ENCODE assay signal across 15 mouse cellular contexts in genomic region chr2:104377990-104378389, GRCm38 (mm10). TPM values are rescaled to one million over a fixed set of nuclear protein-coding genes. Genes with fewer than 3 reads are reported as not detected.
A peak's percentile ranks its signal among the peaks of the same experiment; 100 is the strongest.
DNase-seq lines count a peak whose midpoint lies in the region; ATAC-seq and TF ChIP-seq lines count a peak whose summit lies in the region.
"Had no signal": no experiment of that assay in that cellular context is flagged by ENCODE, and none has a peak within 500 bp of the region (broad histone marks: within the 10 kb centered on the region; RNA-seq: fewer than 3 reads in every experiment).

No protein-coding gene starts in this region.

- H3K9me3 ChIP-seq in hindbrain, postnatal 0 days (ENCODE audit: low read length) = no peaks in the 10 kb centered on the region
- no peaks in the 10 kb centered on the region for H3K9me3 ChIP-seq in hindbrain, embryonic 10.5 days
- no peaks in the 10 kb centered on the region for H3K9me3 ChIP-seq in intestine, embryonic 15.5 days
- H3K9me3 ChIP-seq: limb, embryonic 15.5 days; megakaryocyte, embryonic 14.5 days; neural tube, embryonic 12.5 days had no signal

- 0 out of 2 replicates have a peak, but pooled peaks cover 5% of the 10 kb centered on the region for H3K4me1 ChIP-seq in hindbrain, postnatal 0 days (ENCODE audit: insufficient read depth, low read length)
- peaks cover 10% of the 10 kb centered on the region for H3K4me1 ChIP-seq in hindbrain, embryonic 10.5 days (replicated peaks)
- no peaks in the 10 kb centered on the region for H3K4me1 ChIP-seq in intestine, embryonic 15.5 days (replicated peaks)

- ATAC-seq in hindbrain, postnatal 0 days = peak; percentile 71
- peak; percentile 49; the same call in 1 of the 2 replicates for ATAC-seq in intestine, embryonic 15.5 days
- ATAC-seq in frontal cortex, adult (ENCODE audit: low TSS enrichment) = no peak

- H3K27ac ChIP-seq in hindbrain, postnatal 0 days = no peak overlapping the region
- no peak overlapping the region for H3K27ac ChIP-seq in hindbrain, embryonic 10.5 days
- H3K27ac ChIP-seq in intestine, embryonic 15.5 days = no peak overlapping the region
- H3K27ac ChIP-seq: limb, embryonic 15.5 days; neural tube, embryonic 12.5 days had no signal

- no peaks in the 10 kb centered on the region for H3K27me3 ChIP-seq in hindbrain, postnatal 0 days (ENCODE audit: insufficient read depth, low read length)
- peaks cover 2% of the 10 kb centered on the region; the same call in 1 of the 2 replicates for H3K27me3 ChIP-seq in hindbrain, embryonic 10.5 days (ENCODE audit: insufficient read depth, poor library complexity, severe bottlenecking)
- H3K27me3 ChIP-seq in intestine, embryonic 15.5 days (replicated peaks) = no peaks in the 10 kb centered on the region
- H3K27me3 ChIP-seq: neural tube, embryonic 12.5 days had no signal

- no peak overlapping the region for H3K9ac ChIP-seq in hindbrain, postnatal 0 days (replicated peaks; ENCODE audit: low read length)
- no peak overlapping the region for H3K9ac ChIP-seq in intestine, embryonic 15.5 days
- H3K9ac ChIP-seq: limb, embryonic 15.5 days; neural tube, embryonic 12.5 days had no signal

- H3K4me3 ChIP-seq in hindbrain, postnatal 0 days (ENCODE audit: low read length) = no peak overlapping the region
- no peak overlapping the region for H3K4me3 ChIP-seq in hindbrain, embryonic 10.5 days
- no peak overlapping the region for H3K4me3 ChIP-seq in intestine, embryonic 15.5 days (replicated peaks)
- H3K4me3 ChIP-seq: erythroblast, embryonic 14.5 days; limb, embryonic 15.5 days; megakaryocyte, embryonic 14.5 days; neural tube, embryonic 12.5 days had no signal

- no peaks in the 10 kb centered on the region for H3K36me3 ChIP-seq in hindbrain, postnatal 0 days (ENCODE audit: insufficient read depth, low read length)
- no peaks in the 10 kb centered on the region for H3K36me3 ChIP-seq in hindbrain, embryonic 10.5 days
- no peaks in the 10 kb centered on the region for H3K36me3 ChIP-seq in intestine, embryonic 15.5 days
- H3K36me3 ChIP-seq: limb, embryonic 15.5 days; neural tube, embryonic 12.5 days had no signal

- DNase-seq in hindbrain, postnatal 0 days (ENCODE audit: low spot score) = no peak
- no peak for DNase-seq in hindbrain, embryonic 10.5 days (ENCODE audit: low spot score)
- DNase-seq in A20 (ENCODE audit: low read depth, low spot score) = peak; percentile 13
- DNase-seq in kidney, postnatal 4 days = peak; percentile 46 to 60
- DNase-seq in embryo, embryonic 10.5 days (ENCODE audit: low spot score) = no peak
- no peak for DNase-seq in frontal cortex, postnatal 25 days (ENCODE audit: low spot score in 2 of 2)
- DNase-seq: adrenal gland, postnatal 25 days had no signal

- no peak overlapping the region for H3K4me2 ChIP-seq in hindbrain, postnatal 0 days (ENCODE audit: low read depth, low read length)
- no peak overlapping the region for H3K4me2 ChIP-seq in intestine, embryonic 15.5 days (replicated peaks)
- H3K4me2 ChIP-seq: heart, embryonic 11.5 days; limb, embryonic 15.5 days; neural tube, embryonic 12.5 days had no signal

- TF ChIP-seq CTCF in hindbrain, postnatal 0 days (IDR thresholded peaks at IDR 0.05; ENCODE audit: low read depth) = peak; percentile 48

- 75% methylated on average over 2 of the region's 2 CpGs for WGBS in hindbrain, postnatal 0 days
- 67% methylated on average over 2 of the region's 2 CpGs for WGBS in hindbrain, embryonic 10.5 days
- 64% methylated on average over 2 of the region's 2 CpGs for WGBS in intestine, embryonic 15.5 days

RNA-seq across cellular contexts. Expression of gene D430041D05Rik, which starts 32.8 kb away (rescaled TPM):
- 45.8 and 50.0 TPM in 2 replicates for total RNA-seq in hindbrain, postnatal 0 days (2014; rRNA removed)
- polyA plus RNA-seq in hindbrain, postnatal 0 days (2015; fragmentation: Nextera tagmentation; extraction: Ambion mirVana) = 7.1 and 7.6 TPM in 2 replicates
- polyA plus RNA-seq in hindbrain, embryonic 10.5 days (2016; fragmentation: Nextera tagmentation; extraction: Ambion mirVana) = 1.2 and 1.7 TPM in 2 replicates
- 0.13 and 0.25 TPM in 2 replicates for polyA plus RNA-seq in intestine, embryonic 15.5 days (2015; fragmentation: Nextera tagmentation; extraction: Ambion mirVana)
- total RNA-seq: hematopoietic stem cell, adult 5-6 weeks had no signal
- polyA plus RNA-seq: erythroblast, embryonic 14.5 days had no signal

Comparison
In these comparisons a context has a peak if more than half of its experiments do, and no peak if none do; other contexts are left out.
1. DNase-seq: peak in A20 (single experiment) and kidney, postnatal 4 days (2 of 2); none in hindbrain, postnatal 0 days (single experiment), hindbrain, embryonic 10.5 days (single experiment), embryo, embryonic 10.5 days (single experiment) and frontal cortex, postnatal 25 days (0 of 2).